Mouse (Mus musculus): ENCODE data around the gene Igf1r. TPM values are rescaled to one million over a fixed set of nuclear protein-coding genes. Genes with fewer than 3 reads are reported as not detected.

Gene Igf1r
- polyA plus RNA-seq, 1 experiment from 2014 or later = 2.7 TPM

DNA sequence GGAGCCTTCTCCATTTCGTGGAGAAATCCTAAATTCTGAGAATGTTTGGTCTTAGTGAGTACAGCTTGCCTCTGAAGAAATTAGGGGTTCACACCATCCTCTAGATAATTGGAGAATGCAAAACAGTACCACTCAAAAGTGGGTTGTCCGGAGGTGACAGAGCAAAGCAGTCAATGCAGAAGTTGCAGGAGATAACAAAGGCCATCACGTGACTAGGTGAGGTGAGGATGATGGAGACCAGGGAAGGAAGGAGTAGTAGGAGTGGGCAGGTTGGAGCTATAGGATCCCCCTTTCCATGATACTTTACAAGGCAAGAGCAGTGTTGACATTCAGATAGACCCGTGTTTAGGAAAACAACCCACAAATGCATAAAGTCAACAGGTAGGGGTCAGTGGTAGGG, 41.0 kb downstream of the Igf1r start:
- ATAC-seq = no peak
- no peak overlapping the region for H3K27ac ChIP-seq (ENCODE audit: low read depth)
- no peaks in the 10 kb centered on the region; the same call in 1 of the 2 replicates for H3K36me3 ChIP-seq (replicated peaks; ENCODE audit: insufficient read depth, low read length)
- DNase-seq = no peak
- TF ChIP-seq CTCF (IDR thresholded peaks at IDR 0.05; ENCODE audit: low read depth) = no peak
- no peak for TF ChIP-seq EP300 (IDR thresholded peaks at IDR 0.05; ENCODE audit: low read depth)
- peaks cover 6% of the 10 kb centered on the region for H3K27me3 ChIP-seq (ENCODE audit: insufficient read depth, low read length)
- H3K4me3 ChIP-seq (ENCODE audit: low read depth, low read length) = no peak overlapping the region
- peaks cover 9% of the 10 kb centered on the region for H3K4me1 ChIP-seq (ENCODE audit: insufficient read depth)
- 63% methylated on average over 4 of the region's 4 CpGs for WGBS (ENCODE audit: insufficient replicate concordance)
- no peak overlapping the region for H3K4me2 ChIP-seq (ENCODE audit: low read depth, low read length)
- no peak overlapping the region for H3K9ac ChIP-seq (replicated peaks)
- H3K9me3 ChIP-seq (ENCODE audit: low read length) = no peaks in the 10 kb centered on the region

DNA sequence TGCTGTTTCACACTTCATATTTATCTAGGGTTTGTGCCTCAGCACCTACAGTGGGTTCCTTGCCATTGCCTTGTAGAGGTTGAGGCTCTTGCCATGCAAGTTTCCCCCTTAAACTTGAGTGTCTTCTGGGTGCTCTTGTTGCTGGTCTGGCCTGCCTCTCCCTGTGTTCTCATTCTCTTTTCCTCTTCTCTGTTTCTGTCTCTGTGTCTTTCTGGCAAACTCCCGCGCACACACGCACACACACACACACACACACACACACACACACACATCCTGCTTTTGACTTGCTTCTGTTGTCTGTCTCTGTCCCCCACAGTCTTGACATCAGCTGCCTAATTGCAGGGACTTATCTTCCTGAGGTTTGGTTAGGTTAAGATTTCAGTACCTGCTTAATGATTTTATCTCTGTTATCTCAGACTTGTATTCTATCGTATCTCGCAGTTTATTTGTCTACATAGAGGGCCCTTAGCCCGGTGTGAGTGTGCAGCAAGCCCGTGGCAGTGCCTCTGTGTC, 41.8 kb downstream of the Igf1r start:
- Histone ChIP-seq H3K36me3 (replicated peaks; ENCODE audit: insufficient read depth, low read length) (no peaks in the 10 kb centered on the region), H3K4me2 (ENCODE audit: low read depth, low read length) (no peak overlapping the region), H3K9ac (replicated peaks) (no peak overlapping the region), H3K4me1 (ENCODE audit: insufficient read depth) (peaks cover 13% of the 10 kb centered on the region), H3K27ac (ENCODE audit: low read depth) (no peak overlapping the region), H3K4me3 (ENCODE audit: low read depth, low read length) (no peak overlapping the region), H3K9me3 (ENCODE audit: low read length) (no peaks in the 10 kb centered on the region), H3K27me3 (ENCODE audit: insufficient read depth, low read length) (peaks cover 13% of the 10 kb centered on the region)
- DNase-seq = no peak
- no peak for ATAC-seq
- no peak for TF ChIP-seq CTCF (IDR thresholded peaks at IDR 0.05; ENCODE audit: low read depth)
- TF ChIP-seq EP300 (IDR thresholded peaks at IDR 0.05; ENCODE audit: low read depth) = no peak
- WGBS (ENCODE audit: insufficient replicate concordance) = 54% methylated on average over 7 of the region's 7 CpGs

DNA sequence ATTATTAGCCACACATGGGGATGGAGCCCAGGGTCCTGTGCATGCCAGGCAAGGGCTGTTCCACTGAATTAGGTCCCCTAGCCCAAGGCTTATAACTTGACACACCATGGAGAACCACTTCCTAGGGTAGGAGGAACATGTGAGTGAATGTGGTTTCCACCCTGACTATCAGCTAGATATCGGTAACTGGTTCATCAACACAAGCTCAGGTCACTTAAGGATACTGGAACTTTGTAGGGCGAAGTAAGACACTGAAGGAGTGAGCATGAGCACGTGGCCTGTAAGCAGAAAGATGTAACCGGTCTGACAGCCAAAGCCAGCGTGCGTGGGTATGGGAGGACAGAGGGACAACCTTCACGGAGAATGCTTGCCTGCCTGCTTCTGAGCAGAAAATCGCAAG, 42.6 kb downstream of the Igf1r start:
- ATAC-seq (no peak), DNase-seq (no peak)
- H3K9me3 ChIP-seq (ENCODE audit: low read length) = no peaks in the 10 kb centered on the region
- no peak overlapping the region for H3K9ac ChIP-seq (replicated peaks)
- no peak overlapping the region for H3K4me3 ChIP-seq (ENCODE audit: low read depth, low read length)
- peaks cover 13% of the 10 kb centered on the region for H3K27me3 ChIP-seq (ENCODE audit: insufficient read depth, low read length)
- no peaks in the 10 kb centered on the region for H3K36me3 ChIP-seq (replicated peaks; ENCODE audit: insufficient read depth, low read length)
- WGBS (ENCODE audit: insufficient replicate concordance) = 36% methylated on average over 8 of the region's 8 CpGs
- H3K4me2 ChIP-seq (ENCODE audit: low read depth, low read length) = no peak overlapping the region
- peaks cover 14% of the 10 kb centered on the region for H3K4me1 ChIP-seq (ENCODE audit: insufficient read depth)
- no peak overlapping the region for H3K27ac ChIP-seq (ENCODE audit: low read depth)
- TF ChIP-seq CTCF (IDR thresholded peaks at IDR 0.05; ENCODE audit: low read depth) (no peak), EP300 (IDR thresholded peaks at IDR 0.05; ENCODE audit: low read depth) (no peak)

DNA sequence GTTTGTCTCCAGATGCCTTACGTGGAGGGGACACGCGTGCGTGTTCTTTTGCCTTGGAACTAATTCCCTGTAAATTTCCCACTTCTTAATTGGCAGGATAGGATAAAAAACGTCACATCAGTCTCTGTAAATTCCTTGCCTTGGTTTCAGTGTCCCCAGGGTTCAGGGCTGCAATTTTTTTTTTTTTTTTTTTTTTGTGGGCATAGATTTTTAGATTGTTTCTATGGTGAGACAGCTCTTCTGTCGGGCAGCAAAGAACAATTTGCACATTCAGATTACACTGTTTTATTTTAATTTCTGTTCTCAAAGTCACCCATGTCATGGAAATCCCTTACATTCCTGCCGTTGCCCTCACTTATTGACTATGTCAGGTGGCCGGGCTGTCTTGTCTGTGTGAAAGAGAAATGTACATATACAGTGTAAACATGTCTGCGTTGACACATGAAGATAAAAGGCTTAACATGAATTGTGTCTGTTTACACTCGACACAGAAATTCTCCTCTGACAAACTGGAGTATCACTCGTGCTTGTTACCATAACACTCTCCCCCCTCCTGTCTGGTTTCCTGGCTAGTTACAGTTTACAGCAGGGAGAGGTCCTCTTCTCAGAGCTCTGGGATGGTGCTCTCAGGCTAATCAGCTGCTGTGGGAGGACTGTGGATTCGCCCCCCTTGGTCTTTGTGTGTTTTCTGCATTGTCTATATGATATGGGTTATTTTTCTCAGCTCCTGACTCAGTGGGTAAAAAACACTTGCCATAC, 43.8 kb downstream of the Igf1r start:
- 56% methylated on average over 12 of the region's 12 CpGs for WGBS (ENCODE audit: insufficient replicate concordance)
- Histone ChIP-seq H3K4me2 (ENCODE audit: low read depth, low read length) (no peak overlapping the region), H3K27me3 (ENCODE audit: insufficient read depth, low read length) (peaks cover 13% of the 10 kb centered on the region), H3K4me3 (ENCODE audit: low read depth, low read length) (no peak overlapping the region), H3K9ac (replicated peaks) (no peak overlapping the region), H3K27ac (ENCODE audit: low read depth) (no peak overlapping the region), H3K36me3 (replicated peaks; ENCODE audit: insufficient read depth, low read length) (no peaks in the 10 kb centered on the region), H3K9me3 (ENCODE audit: low read length) (no peaks in the 10 kb centered on the region), H3K4me1 (ENCODE audit: insufficient read depth) (peaks cover 14% of the 10 kb centered on the region)
- DNase-seq = no peak
- ATAC-seq = no peak
- no peak for TF ChIP-seq EP300 (IDR thresholded peaks at IDR 0.05; ENCODE audit: low read depth)
- TF ChIP-seq CTCF (IDR thresholded peaks at IDR 0.05; ENCODE audit: low read depth) = no peak

DNA sequence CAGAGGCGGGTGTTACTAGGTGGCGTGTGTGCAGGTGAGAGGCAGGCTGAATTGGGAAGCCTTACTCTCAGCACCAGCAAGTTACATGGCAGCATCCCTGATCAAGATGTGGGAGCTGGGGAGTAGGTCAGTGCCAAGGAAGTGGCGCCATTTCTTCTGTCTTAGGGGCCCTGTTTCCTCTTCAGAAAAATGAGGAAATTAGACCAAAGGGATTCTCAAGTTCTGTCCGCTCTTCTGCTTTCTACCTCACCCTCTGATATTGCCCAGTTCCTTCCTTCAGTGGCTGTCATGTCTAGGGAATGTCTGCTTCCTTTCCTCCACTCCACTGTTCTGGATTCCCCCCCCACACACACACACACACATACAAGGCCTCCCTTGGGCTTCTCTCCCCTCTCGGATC, 48.6 kb downstream of the Igf1r start:
- H3K9me3 ChIP-seq (ENCODE audit: low read length) = no peaks in the 10 kb centered on the region
- peaks cover 14% of the 10 kb centered on the region for H3K4me1 ChIP-seq (ENCODE audit: insufficient read depth)
- no peak overlapping the region for H3K4me2 ChIP-seq (ENCODE audit: low read depth, low read length)
- no peak overlapping the region for H3K9ac ChIP-seq (replicated peaks)
- H3K4me3 ChIP-seq (ENCODE audit: low read depth, low read length) = no peak overlapping the region
- no peak overlapping the region for H3K27ac ChIP-seq (ENCODE audit: low read depth)
- 73% methylated on average over 5 of the region's 5 CpGs for WGBS (ENCODE audit: insufficient replicate concordance)
- TF ChIP-seq EP300 (IDR thresholded peaks at IDR 0.05; ENCODE audit: low read depth) = no peak
- no peak for TF ChIP-seq CTCF (IDR thresholded peaks at IDR 0.05; ENCODE audit: low read depth)
- peaks cover 9% of the 10 kb centered on the region; the same call in 1 of the 2 replicates for H3K27me3 ChIP-seq (ENCODE audit: insufficient read depth, low read length)
- ATAC-seq (no peak), DNase-seq (no peak)
- H3K36me3 ChIP-seq (replicated peaks; ENCODE audit: insufficient read depth, low read length) = 0 out of 2 replicates have a peak, but pooled peaks cover 3% of the 10 kb centered on the region

DNA sequence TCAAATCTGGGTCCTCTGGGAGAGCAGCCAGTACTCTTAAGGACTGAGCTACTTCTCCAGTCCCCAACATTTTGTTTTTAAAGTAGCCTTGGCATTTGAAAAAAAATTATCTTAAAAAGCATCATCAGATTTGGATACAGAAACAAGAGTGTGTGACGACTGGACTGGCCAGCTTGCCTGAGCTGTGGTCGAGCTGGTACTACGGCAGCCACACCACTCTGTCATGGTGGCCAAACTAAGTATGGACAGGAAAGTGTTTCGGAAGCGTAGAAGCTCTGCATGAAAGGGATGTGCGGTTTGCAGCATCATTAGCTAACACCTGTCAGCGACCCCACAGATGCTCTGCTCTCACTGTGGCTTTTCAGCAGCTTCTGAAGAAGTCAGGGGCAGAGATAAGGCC, 53.4 kb downstream of the Igf1r start:
- 78% methylated on average over 7 of the region's 7 CpGs for WGBS (ENCODE audit: insufficient replicate concordance)
- no peak for ATAC-seq
- H3K9me3 ChIP-seq (ENCODE audit: low read length) = no peaks in the 10 kb centered on the region

More for the DNA sequence above, 53.4 kb downstream of the Igf1r start:
- H3K4me3 ChIP-seq (ENCODE audit: low read depth, low read length) = no peak overlapping the region
- no peak overlapping the region for H3K27ac ChIP-seq (ENCODE audit: low read depth)
- H3K36me3 ChIP-seq (replicated peaks; ENCODE audit: insufficient read depth, low read length) = 0 out of 2 replicates have a peak, but pooled peaks cover 3% of the 10 kb centered on the region
- no peak overlapping the region for H3K9ac ChIP-seq (replicated peaks)
- H3K4me1 ChIP-seq (ENCODE audit: insufficient read depth) = peaks cover 13% of the 10 kb centered on the region
- DNase-seq = no peak
- H3K4me2 ChIP-seq (ENCODE audit: low read depth, low read length) = no peak overlapping the region
- no peak for TF ChIP-seq EP300 (IDR thresholded peaks at IDR 0.05; ENCODE audit: low read depth)
- TF ChIP-seq CTCF (IDR thresholded peaks at IDR 0.05; ENCODE audit: low read depth) = no peak
- no peaks in the 10 kb centered on the region for H3K27me3 ChIP-seq (ENCODE audit: insufficient read depth, low read length)

Data from liver, postnatal 0 days (tissue).